Mouse (Mus musculus): ENCODE measurements around the gene Cobll1. TPM values are rescaled to one million over a fixed set of nuclear protein-coding genes. Genes with fewer than 3 reads are reported as not detected.

Cobll1 gene
- polyA plus RNA-seq, 1 experiment = 14.0 TPM

GRCm38 (mm10) chr2:65191398-65191797 lies 47.8 kb downstream of the Cobll1 start:
- no peak for DNase-seq
- Histone ChIP-seq H3K4me3 (replicated peaks; ENCODE audit: extremely low read depth, low read depth, low read length) (no peak overlapping the region), H3K4me1 (ENCODE audit: control insufficient read depth, insufficient read depth, low read length) (peaks cover 20% of the 10 kb centered on the region)
- 29% methylated on average over 7 of the region's 7 CpGs for WGBS
- TF ChIP-seq POLR2A (IDR thresholded peaks at IDR 0.05; ENCODE audit: borderline replicate concordance, extremely low read depth, low read depth, low read length) = no peak
- TF ChIP-seq CTCF (IDR thresholded peaks at IDR 0.05; ENCODE audit: insufficient read depth, low read length) = no peak

- DNase-seq = no peak
- Histone ChIP-seq H3K4me3 (replicated peaks; ENCODE audit: extremely low read depth, low read depth, low read length) (no peak overlapping the region), H3K4me1 (ENCODE audit: control insufficient read depth, insufficient read depth, low read length) (peaks cover 20% of the 10 kb centered on the region)
- TF ChIP-seq CTCF (IDR thresholded peaks at IDR 0.05; ENCODE audit: insufficient read depth, low read length) (no peak), POLR2A (IDR thresholded peaks at IDR 0.05; ENCODE audit: borderline replicate concordance, extremely low read depth, low read depth, low read length) (no peak)
- WGBS = 27% methylated on average over 7 of the region's 7 CpGs
Measured at GRCm38 (mm10) chr2:65189346-65189745, 49.9 kb downstream of the Cobll1 start.

GRCm38 (mm10) chr2:65188585-65188984 lies 50.6 kb downstream of the Cobll1 start:
- 31% methylated on average over 6 of the region's 6 CpGs for WGBS
- H3K4me1 ChIP-seq (ENCODE audit: control insufficient read depth, insufficient read depth, low read length) = peaks cover 20% of the 10 kb centered on the region
- no peak for TF ChIP-seq POLR2A (IDR thresholded peaks at IDR 0.05; ENCODE audit: borderline replicate concordance, extremely low read depth, low read depth, low read length)
- TF ChIP-seq CTCF (IDR thresholded peaks at IDR 0.05; ENCODE audit: insufficient read depth, low read length) = no peak
- DNase-seq = no peak
- no peak overlapping the region for H3K4me3 ChIP-seq (replicated peaks; ENCODE audit: extremely low read depth, low read depth, low read length)

- no peak for DNase-seq
- TF ChIP-seq CTCF (IDR thresholded peaks at IDR 0.05; ENCODE audit: insufficient read depth, low read length) (no peak), POLR2A (IDR thresholded peaks at IDR 0.05; ENCODE audit: borderline replicate concordance, extremely low read depth, low read depth, low read length) (no peak)
- Histone ChIP-seq H3K4me1 (ENCODE audit: control insufficient read depth, insufficient read depth, low read length) (peaks cover 16% of the 10 kb centered on the region), H3K4me3 (replicated peaks; ENCODE audit: extremely low read depth, low read depth, low read length) (no peak overlapping the region)
Measured at GRCm38 (mm10) chr2:65187652-65188051, 51.6 kb downstream of the Cobll1 start.

GRCm38 (mm10) chr2:65187164-65187563 lies 52.0 kb downstream of the Cobll1 start:
- DNase-seq = no peak
- TF ChIP-seq CTCF (IDR thresholded peaks at IDR 0.05; ENCODE audit: insufficient read depth, low read length) = no peak
- no peak for TF ChIP-seq POLR2A (IDR thresholded peaks at IDR 0.05; ENCODE audit: borderline replicate concordance, extremely low read depth, low read depth, low read length)
- 93% methylated on average over 3 of the region's 3 CpGs for WGBS
- peaks cover 18% of the 10 kb centered on the region for H3K4me1 ChIP-seq (ENCODE audit: control insufficient read depth, insufficient read depth, low read length)
- no peak overlapping the region for H3K4me3 ChIP-seq (replicated peaks; ENCODE audit: extremely low read depth, low read depth, low read length)

- no peak for DNase-seq
- Histone ChIP-seq H3K4me3 (replicated peaks; ENCODE audit: extremely low read depth, low read depth, low read length) (no peak overlapping the region), H3K4me1 (ENCODE audit: control insufficient read depth, insufficient read depth, low read length) (peaks cover 3% of the 10 kb centered on the region)
- TF ChIP-seq POLR2A (IDR thresholded peaks at IDR 0.05; ENCODE audit: borderline replicate concordance, extremely low read depth, low read depth, low read length) = no peak
- TF ChIP-seq CTCF (IDR thresholded peaks at IDR 0.05; ENCODE audit: insufficient read depth, low read length) = no peak
- 25% methylated on average over 2 of the region's 2 CpGs for WGBS
Measured at GRCm38 (mm10) chr2:65182747-65183146, 56.5 kb downstream of the Cobll1 start.

GRCm38 (mm10) chr2:65181736-65182135 lies 57.5 kb downstream of the Cobll1 start:
- DNase-seq = no peak
- peaks cover 3% of the 10 kb centered on the region for H3K4me1 ChIP-seq (ENCODE audit: control insufficient read depth, insufficient read depth, low read length)
- H3K4me3 ChIP-seq (replicated peaks; ENCODE audit: extremely low read depth, low read depth, low read length) = no peak overlapping the region
- TF ChIP-seq CTCF (IDR thresholded peaks at IDR 0.05; ENCODE audit: insufficient read depth, low read length) (no peak), POLR2A (IDR thresholded peaks at IDR 0.05; ENCODE audit: borderline replicate concordance, extremely low read depth, low read depth, low read length) (no peak)
- 80% methylated on average over 8 of the region's 8 CpGs for WGBS

- H3K4me3 ChIP-seq (replicated peaks; ENCODE audit: extremely low read depth, low read depth, low read length) = no peak overlapping the region
Measured at GRCm38 (mm10) chr2:65181066-65181716, 58.0 kb downstream of the Cobll1 start.

GRCm38 (mm10) chr2:65175645-65176044 lies 63.6 kb downstream of the Cobll1 start:
- no peak for DNase-seq
- no peak for TF ChIP-seq CTCF (IDR thresholded peaks at IDR 0.05; ENCODE audit: insufficient read depth, low read length)
- no peak for TF ChIP-seq POLR2A (IDR thresholded peaks at IDR 0.05; ENCODE audit: borderline replicate concordance, extremely low read depth, low read depth, low read length)
- H3K4me3 ChIP-seq (replicated peaks; ENCODE audit: extremely low read depth, low read depth, low read length) = no peak overlapping the region
- 74% methylated on average over 5 of the region's 5 CpGs for WGBS
- H3K4me1 ChIP-seq (ENCODE audit: control insufficient read depth, insufficient read depth, low read length) = no peaks in the 10 kb centered on the region; the same call in 1 of the 2 replicates

More at GRCm38 (mm10) chr2:65181066-65181716, 58.0 kb downstream of the Cobll1 start:
- 36% methylated on average over 9 of the region's 9 CpGs for WGBS
- no peak for DNase-seq
- TF ChIP-seq POLR2A (IDR thresholded peaks at IDR 0.05; ENCODE audit: borderline replicate concordance, extremely low read depth, low read depth, low read length) (no peak), CTCF (IDR thresholded peaks at IDR 0.05; ENCODE audit: insufficient read depth, low read length) (no peak)
- peaks cover 3% of the 10 kb centered on the region for H3K4me1 ChIP-seq (ENCODE audit: control insufficient read depth, insufficient read depth, low read length)

GRCm38 (mm10) chr2:65172071-65172470 lies 67.1 kb downstream of the Cobll1 start:
- 82% methylated on average over 6 of the region's 6 CpGs for WGBS

More at GRCm38 (mm10) chr2:65172071-65172470, 67.1 kb downstream of the Cobll1 start:
- Histone ChIP-seq H3K4me3 (replicated peaks; ENCODE audit: extremely low read depth, low read depth, low read length) (no peak overlapping the region), H3K4me1 (ENCODE audit: control insufficient read depth, insufficient read depth, low read length) (no peaks in the 10 kb centered on the region; the same call in 1 of the 2 replicates)
- DNase-seq = no peak
- TF ChIP-seq CTCF (IDR thresholded peaks at IDR 0.05; ENCODE audit: insufficient read depth, low read length) (no peak), POLR2A (IDR thresholded peaks at IDR 0.05; ENCODE audit: borderline replicate concordance, extremely low read depth, low read depth, low read length) (no peak)

All from lung, adult 2 months (tissue).